Mouse (Mus musculus) left cerebral cortex, postnatal 25 days (tissue): ENCODE measurements around the gene Xcl1. TPM values are rescaled to one million over a fixed set of nuclear protein-coding genes. Genes with fewer than 3 reads are reported as not detected.

Experiments
- DNase-seq, 2 experiments: peaks; one replicate each; pipeline ENCODE4 v3.0.0; 2022; ENCODE audit warnings: low spot score in 2 of 2, mixed read lengths in 1 of 2
- intact Hi-C: fragments of 180-260 bp; cut with DNase I; formaldehyde crosslinking; loops from one replicate; pipeline ENCODE4 v1.15.1; 2025
- total RNA-seq, 2 experiments: library from RNA; stranded (reverse); gene quantifications; 2 replicates each; pipeline ENCODE4 v1.2.3; 2021

Gene Xcl1
- total RNA-seq = not detected

DNA sequence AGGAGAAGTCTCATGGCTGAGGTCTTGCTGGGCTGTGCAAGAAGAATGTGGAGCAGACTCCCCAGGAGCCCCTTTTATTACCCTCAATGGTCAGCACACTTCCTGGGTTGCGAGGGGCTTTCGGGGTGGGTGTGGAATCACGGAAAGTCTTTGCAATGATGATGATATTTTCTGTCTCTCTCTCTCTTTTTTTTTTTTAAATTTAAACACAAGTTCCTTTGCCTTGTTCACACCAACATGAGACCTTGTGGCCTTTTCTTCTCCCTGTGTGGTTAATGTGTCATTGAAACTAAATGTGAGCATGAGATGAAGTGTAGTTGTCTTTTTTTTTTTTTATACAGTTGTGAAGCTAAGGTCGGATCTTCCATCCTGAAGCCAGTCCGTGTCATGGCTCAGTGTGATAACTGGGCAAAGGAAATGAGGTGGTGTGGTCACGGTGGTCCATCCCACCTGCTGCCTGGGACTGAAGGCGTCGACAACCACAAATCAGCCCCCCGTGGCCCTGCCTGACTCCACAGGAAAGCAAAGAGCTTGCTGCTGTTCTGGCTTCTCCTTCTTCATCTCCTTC lies at the start of gene Xcl1:
Xcl1 (minus strand) TSS at position 51 of the 568 bp plus-strand sequence.
- DNase-seq = no peak
- intact Hi-C loops = no loop called here

DNA sequence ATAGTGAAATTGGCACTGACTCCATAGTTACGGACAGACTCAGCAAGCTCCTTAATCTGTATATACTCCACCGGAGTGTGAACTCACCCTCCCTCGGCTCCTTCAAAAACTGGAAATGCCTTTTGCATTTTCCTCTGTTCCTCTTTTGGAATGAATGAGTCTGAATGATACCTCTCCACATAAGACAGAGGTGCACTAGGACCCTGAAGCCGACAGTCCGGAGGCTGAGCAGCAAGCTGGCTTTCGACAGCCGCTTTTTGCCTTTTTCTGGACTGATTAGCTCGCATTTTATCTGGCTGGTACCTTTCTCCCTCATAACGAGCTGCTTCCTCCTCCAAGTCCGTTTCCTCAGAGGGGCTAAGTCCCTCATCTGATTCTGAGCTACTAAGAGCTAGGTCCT lies 49.4 kb upstream of the Xcl1 start:
- peak in 1 of 2 experiments; percentile 45 for DNase-seq
- intact Hi-C loops = loop anchor here (5.0 kb wide), 1 partner anchor 527 kb away; the partner anchor contains the start of gene Atp1b1

DNA sequence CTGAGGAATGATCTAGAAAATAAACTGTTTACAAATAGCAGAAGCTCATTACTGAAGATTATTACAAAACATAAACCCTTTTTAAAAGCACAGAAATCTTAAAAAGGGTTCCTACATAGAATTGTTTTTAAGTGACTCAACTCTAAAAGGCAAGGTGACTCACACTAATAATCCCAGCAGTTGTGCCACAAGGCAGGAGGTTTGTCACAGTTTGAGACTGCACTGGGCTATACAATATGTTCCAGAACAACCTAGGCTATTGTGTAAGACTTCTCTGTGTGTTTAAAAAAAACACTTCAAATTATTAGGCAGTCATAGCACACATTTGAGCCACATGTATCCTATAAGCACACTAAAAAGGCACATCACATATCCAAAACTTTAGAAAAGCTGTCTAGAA lies 42.0 kb upstream of the Xcl1 start:
- intact Hi-C loops = no loop called here
- DNase-seq = no peak

DNA sequence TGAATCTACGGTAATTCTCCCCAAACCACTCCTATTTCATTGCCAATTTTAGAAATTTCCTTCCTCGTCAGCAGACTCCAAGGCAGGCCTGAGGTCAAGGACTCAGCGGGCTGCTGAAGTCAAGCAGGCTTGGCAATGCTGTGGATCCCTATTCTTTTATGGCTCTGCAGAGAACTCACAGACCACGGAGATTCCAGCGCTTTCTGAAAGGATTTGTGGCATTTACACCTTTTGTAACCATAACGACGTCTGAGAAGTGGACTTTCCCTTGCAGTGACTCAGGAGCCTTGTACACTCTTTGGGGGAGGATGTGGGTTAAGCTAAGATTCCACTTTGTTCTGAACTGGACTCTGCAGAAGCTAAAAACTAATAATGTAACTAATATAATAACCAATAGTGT lies 40.4 kb upstream of the Xcl1 start:
- intact Hi-C loops = no loop called here
- DNase-seq = no peak

DNA sequence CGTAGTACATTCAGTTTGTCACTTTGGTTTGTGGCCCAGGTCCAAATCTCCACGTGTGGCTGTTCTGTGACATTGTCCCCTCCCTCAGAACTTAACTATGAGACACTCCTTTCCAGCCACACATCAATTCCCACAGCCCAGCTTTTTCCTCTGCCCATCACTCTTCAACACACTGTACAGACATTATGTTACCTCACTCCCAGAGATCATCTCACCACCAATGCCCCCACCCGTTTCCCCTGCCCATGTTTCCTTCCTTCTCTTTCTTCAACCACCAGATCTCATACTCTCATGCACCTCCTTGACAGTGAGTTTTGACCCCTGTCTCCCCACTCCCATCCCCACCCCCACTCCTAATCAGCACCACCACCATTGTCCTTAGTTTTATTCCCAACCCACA lies 39.9 kb upstream of the Xcl1 start:
- intact Hi-C loops = no loop called here
- DNase-seq = no peak

DNA sequence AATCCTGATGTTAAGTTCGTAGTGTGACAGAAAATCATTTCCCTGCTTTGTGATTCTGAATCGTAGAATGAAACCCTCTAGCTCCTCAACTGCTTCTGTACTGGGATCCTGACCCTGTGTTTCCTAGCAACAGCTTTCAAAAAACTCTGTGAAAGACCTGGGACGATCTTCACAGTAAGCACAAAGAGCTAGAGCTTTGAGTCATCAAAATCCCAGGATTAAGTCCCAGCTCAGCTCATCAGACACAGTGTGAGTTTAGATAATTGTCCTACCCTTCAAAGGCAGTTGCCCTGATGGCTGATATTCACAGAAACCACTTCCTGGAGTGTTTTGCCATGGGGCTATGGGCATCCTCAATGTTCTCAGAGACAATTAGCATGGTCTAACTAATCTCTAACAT lies 38.5 kb upstream of the Xcl1 start:
- intact Hi-C loops = no loop called here
- DNase-seq = no peak

DNA sequence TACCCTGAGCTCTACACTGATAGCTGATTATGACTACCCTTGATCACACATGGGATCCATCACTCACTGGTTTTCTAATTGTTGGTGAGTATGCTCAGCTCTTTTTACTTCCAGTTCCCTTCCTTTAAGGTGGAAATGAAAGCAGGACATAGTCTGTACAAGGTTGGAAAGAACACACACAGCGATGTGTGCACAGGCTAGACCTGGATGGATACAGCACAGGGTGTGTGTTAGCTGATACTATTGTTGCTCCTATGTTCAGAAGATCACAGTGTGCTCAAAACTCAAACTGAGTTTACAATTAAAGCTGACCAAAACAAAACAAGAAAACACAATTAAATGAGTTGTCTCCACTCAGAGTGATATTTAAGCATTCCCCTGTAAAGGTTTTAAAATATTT lies 38.0 kb upstream of the Xcl1 start:
- no peak for DNase-seq
- intact Hi-C loops = no loop called here

DNA sequence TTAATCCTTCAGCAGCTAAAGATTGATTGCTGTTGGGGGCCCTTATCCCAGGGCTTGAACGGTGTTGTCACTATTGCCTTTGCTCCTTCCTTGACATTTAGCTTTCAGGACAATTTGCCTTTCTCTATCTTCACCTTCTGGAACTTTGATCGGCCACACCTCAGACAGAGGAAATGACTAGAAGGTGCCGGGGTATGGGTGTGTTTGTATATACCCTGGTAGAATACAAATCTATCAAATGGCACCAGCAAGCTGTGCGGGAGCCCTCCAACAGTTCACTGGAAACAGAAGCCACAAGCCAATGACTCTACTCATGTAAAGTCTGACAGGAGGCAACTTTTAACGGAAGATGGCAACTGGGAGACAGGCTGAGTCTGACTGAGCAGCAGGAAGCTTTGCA lies 37.4 kb upstream of the Xcl1 start:
- intact Hi-C loops = no loop called here
- no peak for DNase-seq

DNA sequence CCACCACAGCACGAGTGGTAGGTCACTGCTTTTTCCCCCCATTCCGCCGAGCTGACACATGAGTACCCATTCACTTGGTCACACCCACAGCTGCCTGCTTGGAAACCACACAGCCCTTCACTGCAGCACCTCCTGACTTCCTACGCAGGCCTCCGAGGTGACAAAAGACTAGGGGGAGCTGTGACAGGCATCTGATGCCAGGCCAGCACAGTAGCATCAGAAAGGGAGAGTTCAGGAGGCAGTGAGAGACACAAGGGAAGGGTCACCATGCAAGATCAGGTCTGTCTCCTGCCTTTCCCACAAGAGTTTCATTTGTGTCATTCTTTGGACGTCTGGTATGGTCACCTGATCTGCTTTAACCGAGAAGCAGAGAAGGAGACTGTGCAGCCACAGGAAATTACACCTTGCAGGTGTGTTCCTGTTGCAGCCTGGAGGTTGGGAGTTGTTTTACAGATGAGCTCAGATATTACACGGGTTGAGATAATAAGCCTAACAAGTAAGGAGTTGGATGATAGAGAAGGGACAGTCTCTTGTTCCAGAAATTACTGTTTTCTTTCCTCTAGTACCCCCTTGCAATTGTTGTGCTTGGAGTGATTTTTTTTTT lies 30.9 kb upstream of the Xcl1 start:
- intact Hi-C loops = no loop called here
- DNase-seq = no peak

DNA sequence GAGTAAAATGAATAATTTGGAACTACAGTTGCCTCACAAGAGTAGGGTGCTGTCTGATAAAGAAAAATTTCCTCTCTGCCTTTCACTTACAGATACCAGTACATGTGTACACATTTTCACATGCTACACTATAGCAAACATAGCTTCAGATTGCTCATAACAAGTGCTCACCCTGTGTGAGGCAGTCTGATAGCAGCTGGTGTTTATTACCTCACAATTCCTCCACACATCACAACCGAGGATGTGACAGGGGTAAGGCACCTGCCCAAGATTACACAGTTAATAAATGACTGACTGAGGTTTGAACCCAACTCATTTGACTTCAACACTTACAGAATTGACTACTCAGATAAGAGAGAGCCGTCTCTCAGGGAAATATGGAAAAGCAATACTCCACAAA lies 25.3 kb upstream of the Xcl1 start:
- DNase-seq = no peak
- intact Hi-C loops = no loop called here

DNA sequence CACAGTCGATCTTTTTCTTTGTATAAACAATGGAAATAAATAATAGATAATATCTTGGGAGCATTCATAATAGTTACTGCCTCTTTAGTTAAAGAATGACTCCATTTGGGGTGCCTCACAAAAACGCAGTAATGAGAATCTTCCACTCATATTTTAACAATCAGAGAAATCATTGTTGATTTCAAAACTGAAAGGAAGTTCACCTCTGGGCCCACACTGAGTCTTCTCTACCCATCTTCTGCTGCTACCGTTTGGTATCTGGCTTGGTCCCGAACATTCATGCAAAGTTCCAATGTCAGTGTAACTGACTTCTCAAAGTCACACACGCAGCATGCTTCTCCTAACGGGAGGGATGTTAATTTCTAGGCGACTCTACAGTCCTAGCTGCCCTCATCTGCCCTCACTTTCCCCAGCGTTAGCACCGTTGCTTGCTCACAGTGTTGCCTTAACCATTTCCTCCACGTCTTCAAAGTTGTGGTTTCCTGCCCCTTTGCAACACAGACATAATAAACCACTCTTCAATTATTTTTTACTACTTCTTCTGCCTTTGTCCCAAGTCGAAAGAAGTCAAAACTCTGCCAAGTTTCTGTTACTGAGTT lies 24.6 kb upstream of the Xcl1 start:
- intact Hi-C loops = no loop called here
- DNase-seq = no peak

DNA sequence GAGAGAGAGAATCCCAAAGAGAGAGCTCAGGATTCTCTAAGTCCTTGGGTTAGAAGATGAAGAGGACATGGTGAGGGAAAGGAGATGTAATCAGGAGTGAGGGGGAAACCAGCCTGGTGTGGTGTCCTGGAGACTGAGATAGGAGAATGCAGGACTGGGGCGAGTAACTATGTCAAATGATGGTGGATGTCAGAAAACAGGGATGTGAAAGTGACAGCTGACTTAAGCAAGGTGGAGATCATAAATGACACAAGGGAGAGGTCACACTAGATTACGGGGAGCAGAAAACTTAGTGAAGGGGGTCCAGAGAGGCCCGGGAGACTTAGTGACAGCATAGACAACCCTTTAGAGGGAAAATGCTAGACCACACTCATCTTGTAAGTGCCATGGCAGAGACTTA lies 23.8 kb upstream of the Xcl1 start:
- DNase-seq = no peak
- intact Hi-C loops = no loop called here

DNA sequence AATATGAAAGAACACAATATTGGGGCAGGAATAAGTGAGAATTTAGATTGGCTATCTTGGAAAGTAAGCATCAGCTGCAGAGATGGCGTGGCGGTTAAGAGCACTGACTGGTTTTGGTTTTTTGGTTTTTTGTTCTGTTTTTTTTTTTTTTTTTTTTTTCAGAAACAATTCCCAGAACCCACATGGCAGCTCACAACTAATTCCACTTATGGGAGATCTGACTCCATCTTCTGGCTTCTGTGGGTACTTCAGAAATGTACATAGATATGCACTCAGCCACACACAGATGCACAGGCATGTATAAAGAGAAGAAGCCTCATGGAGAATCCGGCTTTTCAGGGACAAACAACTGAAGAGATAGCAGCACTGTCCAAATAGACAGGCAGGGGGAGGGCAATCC lies 22.6 kb upstream of the Xcl1 start:
- DNase-seq = no peak
- intact Hi-C loops = no loop called here

DNA sequence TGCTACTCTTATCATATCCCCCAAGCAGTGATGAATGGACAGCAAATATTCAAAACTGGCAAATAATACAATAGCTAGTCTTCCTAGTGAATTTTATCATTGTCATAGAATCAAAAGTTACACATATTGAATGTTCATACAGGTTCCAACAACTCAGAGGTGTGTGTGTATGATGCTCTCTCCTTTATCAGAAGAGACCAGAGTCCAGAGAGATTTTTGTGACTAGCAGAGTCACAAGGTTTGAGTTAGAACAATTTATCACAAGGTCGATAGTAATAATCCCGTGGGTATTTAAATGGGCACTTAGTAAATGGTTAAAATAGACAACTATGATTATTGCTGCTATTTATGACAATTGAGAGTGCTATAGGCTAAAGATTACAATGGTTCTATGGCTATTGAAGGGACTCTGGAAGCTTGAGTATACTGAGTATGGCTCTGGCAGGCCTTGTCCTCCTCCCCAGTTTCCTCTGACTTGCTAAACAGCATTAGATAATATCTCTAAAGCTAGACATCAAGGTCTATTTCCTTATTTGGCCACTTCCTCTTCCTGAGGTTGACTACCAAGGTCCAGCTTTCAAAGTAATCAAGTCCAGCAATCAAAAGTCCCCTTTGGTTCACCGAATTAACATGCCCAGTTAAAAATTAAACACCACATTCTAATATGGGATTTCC lies 21.5 kb upstream of the Xcl1 start:
- DNase-seq = no peak
- intact Hi-C loops = no loop called here

DNA sequence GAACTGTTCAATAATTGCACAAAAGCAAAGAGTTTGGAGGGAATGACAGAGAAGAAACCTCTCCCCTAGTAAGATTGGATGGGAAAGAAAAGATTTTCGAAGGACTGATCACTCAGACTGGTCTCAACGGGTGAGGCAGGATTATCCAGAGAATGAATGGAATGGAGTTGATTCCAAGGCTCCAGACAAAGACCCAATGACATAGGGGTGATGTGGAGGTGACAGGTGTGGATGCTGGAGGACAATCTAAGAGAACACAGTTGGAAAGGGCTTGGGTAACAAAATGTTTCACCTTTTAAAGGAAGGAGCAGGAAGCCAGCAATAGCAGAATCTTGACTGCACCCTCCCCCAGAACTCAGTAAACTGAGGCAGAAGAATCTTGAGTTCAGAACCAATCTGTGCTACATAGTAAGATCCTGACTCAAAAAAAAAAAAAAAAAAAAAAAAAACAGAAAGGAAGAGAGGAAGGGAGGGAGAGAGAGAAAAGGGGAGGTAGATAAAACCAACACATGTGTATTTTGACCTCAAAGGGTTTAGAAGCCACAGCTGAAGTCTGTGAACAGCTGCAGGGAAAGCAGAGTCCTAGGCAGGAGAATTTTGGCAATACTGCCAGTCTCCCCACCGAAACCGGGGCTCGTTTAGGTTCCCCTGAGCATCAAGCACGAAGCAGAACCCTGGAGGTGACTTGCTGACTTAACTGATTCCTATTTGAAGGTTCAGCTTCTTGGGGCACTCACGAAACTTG lies 20.3 kb upstream of the Xcl1 start:
- intact Hi-C loops = no loop called here
- DNase-seq = no peak

DNA sequence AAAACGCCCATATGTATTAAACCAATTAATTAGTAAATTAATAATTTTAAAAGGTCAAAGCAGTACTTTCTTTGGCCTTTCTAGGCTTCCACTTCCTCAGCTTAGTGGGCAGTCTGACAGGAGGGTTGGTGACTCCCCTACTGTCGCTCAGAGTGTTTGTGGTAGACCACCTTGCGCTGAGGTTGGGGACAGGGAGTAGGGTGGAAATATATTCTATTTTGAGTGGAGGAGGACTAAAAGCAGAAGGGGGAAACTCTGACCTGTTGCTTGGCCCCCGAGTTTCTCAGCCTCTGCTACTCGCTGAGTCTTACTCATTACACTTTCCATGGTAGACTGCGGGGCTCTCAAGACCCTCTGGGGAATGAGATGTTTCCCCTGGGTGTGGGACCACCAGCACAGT lies 18.2 kb upstream of the Xcl1 start:
- intact Hi-C loops = no loop called here
- no peak for DNase-seq

DNA sequence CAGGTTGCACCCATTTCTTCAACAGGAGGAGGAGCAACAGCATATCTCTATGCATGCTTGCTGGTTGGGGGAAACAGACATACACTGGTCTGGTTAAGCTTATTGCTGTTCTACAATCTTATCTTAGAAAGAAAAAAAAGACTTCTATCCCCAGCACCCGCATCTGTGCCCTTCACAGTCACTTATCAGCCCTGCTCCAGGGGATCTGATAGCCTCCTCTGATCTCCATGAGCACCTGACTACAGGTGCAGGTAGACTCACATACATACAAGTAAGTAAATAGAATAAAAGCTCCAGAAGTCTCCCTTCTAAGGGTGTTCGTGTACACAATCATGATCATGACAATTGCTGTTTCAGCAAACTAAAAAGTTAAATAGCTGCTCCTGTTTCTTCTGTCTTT lies 733 bp upstream of the Xcl1 start:
- intact Hi-C loops = no loop called here
- DNase-seq = no peak

DNA sequence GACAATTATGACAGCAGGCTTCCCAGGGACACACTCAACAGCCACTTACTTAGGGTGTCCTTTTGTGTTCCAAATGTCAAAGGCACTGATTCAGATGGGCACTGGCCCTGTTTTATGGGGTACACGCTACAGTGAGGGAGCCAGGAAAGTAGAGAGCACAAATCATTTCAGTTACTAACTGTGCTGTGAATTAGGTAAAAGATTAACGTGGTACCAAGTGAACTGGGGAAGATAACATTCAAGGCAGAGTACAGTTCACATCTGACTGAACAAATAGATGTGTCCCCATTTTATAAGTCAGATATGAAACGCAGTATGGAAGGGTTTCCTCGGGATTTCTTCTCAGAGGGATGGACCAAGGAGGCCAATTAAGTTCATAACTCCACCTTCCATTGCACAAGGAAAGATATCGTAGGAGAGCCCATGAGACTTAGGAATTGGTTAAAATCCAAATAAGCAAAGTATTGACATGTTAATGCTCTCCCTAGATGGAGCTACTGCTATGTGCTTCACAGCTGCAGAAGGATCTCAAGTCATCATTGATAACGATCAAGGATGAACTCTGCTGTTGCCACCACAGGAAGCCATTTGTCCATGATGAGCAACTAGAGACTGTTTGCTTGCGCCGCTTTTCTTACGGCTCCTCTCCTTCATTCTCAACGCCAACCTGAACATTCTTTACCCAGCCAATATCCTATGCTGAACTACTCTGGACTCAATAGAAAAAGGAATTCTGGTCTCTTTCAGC lies 1.7 kb downstream of the Xcl1 start:
- intact Hi-C loops = loop anchor here (5.0 kb wide), 1 partner anchor 104 kb away; no protein-coding TSS in a partner anchor
- no peak for DNase-seq

DNA sequence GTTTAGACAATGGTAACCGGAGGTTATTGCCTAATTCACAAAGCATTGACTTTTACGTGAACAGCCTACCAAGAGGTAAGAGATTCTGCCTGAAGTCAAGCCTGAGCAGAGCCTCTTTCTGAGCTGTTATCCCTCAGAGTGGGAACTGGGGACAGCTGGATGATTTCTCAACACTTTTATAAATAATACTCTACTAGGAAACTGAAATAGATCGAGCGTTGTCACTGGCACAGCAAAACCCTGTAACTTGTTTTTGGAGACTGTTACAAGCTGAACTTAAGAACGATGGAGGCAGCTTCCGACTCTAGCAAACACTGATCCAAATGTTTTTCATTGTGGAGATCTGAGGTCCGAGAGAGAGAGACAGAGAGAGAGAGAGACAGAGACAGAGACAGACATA lies 4.2 kb downstream of the Xcl1 start:
- peak; percentile 38 to 89 for DNase-seq
- intact Hi-C loops = loop anchor here (1.0 to 5.0 kb wide), 3 partner anchors 58 to 106 kb away; no protein-coding TSS in a partner anchor

DNA sequence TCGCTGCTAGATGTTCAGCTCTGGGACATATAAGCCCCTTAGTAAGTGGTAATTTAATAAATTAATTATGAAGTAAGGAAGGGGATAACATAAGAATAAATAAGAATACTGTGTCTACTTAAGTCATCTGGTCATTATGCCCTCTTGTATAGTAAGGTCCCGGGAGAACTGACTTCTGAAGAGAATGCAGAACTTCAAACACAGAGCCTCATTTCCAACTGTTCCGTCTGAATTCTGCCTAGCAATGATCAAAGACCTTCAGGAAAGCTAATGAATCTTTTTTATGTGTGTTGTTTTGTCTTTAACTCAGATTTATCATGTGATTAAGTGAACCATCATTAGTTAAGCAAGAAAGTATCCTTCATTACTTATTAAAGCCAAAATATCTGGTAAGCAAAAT lies 5.3 kb downstream of the Xcl1 start:
- DNase-seq = no peak
- intact Hi-C loops = loop anchor here (2.0 to 5.0 kb wide), 2 partner anchors 59 to 107 kb away; no protein-coding TSS in a partner anchor
